13 mouse cellular contexts compared by ENCODE assay signal in genomic region chr4:45676137-45676536, GRCm38 (mm10).
DNase-seq lines count a peak whose midpoint lies in the region; ATAC-seq and TF ChIP-seq lines count a peak whose summit lies in the region.
"Had no signal": no experiment of that assay in that cellular context is flagged by ENCODE, and none has a peak within 500 bp of the region (broad histone marks: within the 10 kb centered on the region; RNA-seq: fewer than 3 reads in every experiment).

No protein-coding gene starts in this region.

- H3K27ac ChIP-seq in stomach, postnatal 0 days (replicated peaks) = no peak overlapping the region
- H3K27ac ChIP-seq: hindbrain, embryonic 12.5 days; limb, embryonic 12.5 days had no signal

- H3K4me1 ChIP-seq in stomach, postnatal 0 days (replicated peaks; ENCODE audit: control insufficient read depth, insufficient read depth) = no peaks in the 10 kb centered on the region
- H3K4me1 ChIP-seq: limb, embryonic 12.5 days had no signal

- no peak overlapping the region for H3K4me2 ChIP-seq in stomach, postnatal 0 days (replicated peaks; ENCODE audit: low read depth)
- H3K4me2 ChIP-seq: hindbrain, embryonic 12.5 days; limb, embryonic 12.5 days had no signal

- no peaks in the 10 kb centered on the region for H3K27me3 ChIP-seq in stomach, postnatal 0 days (ENCODE audit: control insufficient read depth, insufficient read depth, low read length)
- H3K27me3 ChIP-seq: hindbrain, embryonic 12.5 days had no signal

- H3K9ac ChIP-seq in stomach, postnatal 0 days (ENCODE audit: low read length) = no peak overlapping the region
- H3K9ac ChIP-seq: hindbrain, embryonic 12.5 days; limb, embryonic 12.5 days had no signal

- no peak for TF ChIP-seq EP300 in stomach, postnatal 0 days (optimal IDR thresholded peaks at IDR 0.05)

- WGBS in stomach, postnatal 0 days = 64% methylated on average over 6 of the region's 6 CpGs

- peak; percentile 54 for TF ChIP-seq CTCF in stomach, postnatal 0 days (IDR thresholded peaks at IDR 0.05; ENCODE audit: low read depth)

- no peaks in the 10 kb centered on the region for H3K9me3 ChIP-seq in stomach, postnatal 0 days (ENCODE audit: control insufficient read depth, low read length)
- H3K9me3 ChIP-seq: hindbrain, embryonic 12.5 days; limb, embryonic 12.5 days had no signal

- ATAC-seq in stomach, postnatal 0 days (ENCODE audit: low FRiP score, low TSS enrichment) = 0 out of 2 replicates have a peak, but pooled peaks have one; percentile 38

- H3K36me3 ChIP-seq in stomach, postnatal 0 days (ENCODE audit: control insufficient read depth, insufficient read depth, low read length) = no peaks in the 10 kb centered on the region
- H3K36me3 ChIP-seq: hindbrain, embryonic 12.5 days; limb, embryonic 12.5 days had no signal

- DNase-seq in adrenal gland, postnatal 36 days = peak; percentile 4 to 12
- DNase-seq in adrenal gland, adult 18-20 months (ENCODE audit: low spot score in 2 of 2) = no peak
- DNase-seq in ovary, postnatal 36 days (ENCODE audit: low spot score) = peak; percentile 6
- no peak for DNase-seq in ovary, postnatal 14 days (ENCODE audit: low spot score)
- peak; percentile 34 to 58 for DNase-seq in kidney, postnatal 4 days
- DNase-seq in stomach, postnatal 0 days (ENCODE audit: low spot score) = peak; percentile 30
- DNase-seq in urinary bladder, postnatal 4 days (ENCODE audit: low spot score in 2 of 2) = no peak
- no peak for DNase-seq in right cerebral cortex, postnatal 14 days
- DNase-seq: layer of hippocampus, adult 9-11 months; thymus, adult 2 months had no signal

- H3K4me3 ChIP-seq in stomach, postnatal 0 days (ENCODE audit: low read depth, low read length) = no peak overlapping the region
- H3K4me3 ChIP-seq: hindbrain, embryonic 12.5 days; limb, embryonic 12.5 days; myocyte had no signal

Comparison
In these comparisons a context has a peak if more than half of its experiments do, and no peak if none do; other contexts are left out.
1. DNase-seq: peak in adrenal gland, postnatal 36 days (2 of 2), ovary, postnatal 36 days (single experiment), kidney, postnatal 4 days (2 of 2) and stomach, postnatal 0 days (single experiment); none in adrenal gland, adult 18-20 months (0 of 2), ovary, postnatal 14 days (single experiment), urinary bladder, postnatal 4 days (0 of 2) and right cerebral cortex, postnatal 14 days (single experiment).